Mouse (Mus musculus) retina, postnatal 1 day (tissue): ENCODE measurements around the gene Bdh1.
"Not testable (repeated sequence)": the region's sequence is repeated elsewhere in the genome, so short reads cannot be mapped to it uniquely, and the experiment has no call there.

Experiments used
- DNase-seq: peaks from one replicate; pipeline ENCODE4 v3.0.0-alpha.2; 2012

The Bdh1 gene

GRCm38 (mm10) chr16:31465630-31466029 lies 43.5 kb downstream of the Bdh1 start:
- peak; percentile 49 for DNase-seq

- DNase-seq = no peak
Observed at GRCm38 (mm10) chr16:31466106-31466505, 44.0 kb downstream of the Bdh1 start.

- DNase-seq = not testable (repeated sequence)
Observed at GRCm38 (mm10) chr16:31470819-31471218, 48.7 kb downstream of the Bdh1 start.

GRCm38 (mm10) chr16:31471994-31472393 lies 49.9 kb downstream of the Bdh1 start:
- no peak for DNase-seq

- DNase-seq = no peak
Observed at GRCm38 (mm10) chr16:31473226-31473625, 51.1 kb downstream of the Bdh1 start.

GRCm38 (mm10) chr16:31475123-31475968 lies 53.3 kb downstream of the Bdh1 start:
- DNase-seq = peak; percentile 67

GRCm38 (mm10) chr16:31476872-31477603 lies 55.0 kb downstream of the Bdh1 start:
- no peak for DNase-seq

GRCm38 (mm10) chr16:31485336-31485735 lies 63.3 kb downstream of the Bdh1 start:
- no peak for DNase-seq

- DNase-seq = no peak
Observed at GRCm38 (mm10) chr16:31487266-31487665, 65.2 kb downstream of the Bdh1 start.

- peak; percentile 75 for DNase-seq
Observed at GRCm38 (mm10) chr16:31489096-31489495, 67.0 kb downstream of the Bdh1 start.

GRCm38 (mm10) chr16:31490967-31491366 lies 68.9 kb downstream of the Bdh1 start:
- DNase-seq = no peak

GRCm38 (mm10) chr16:31492921-31493549 lies 71.0 kb downstream of the Bdh1 start:
- peak; percentile 30 for DNase-seq

GRCm38 (mm10) chr16:31493550-31493965 lies 71.5 kb downstream of the Bdh1 start:
- DNase-seq = no peak

GRCm38 (mm10) chr16:31493991-31494390 lies 71.9 kb downstream of the Bdh1 start:
- DNase-seq = peak; percentile 75

GRCm38 (mm10) chr16:31495356-31495755 lies 73.3 kb downstream of the Bdh1 start:
- peak; percentile 63 for DNase-seq

GRCm38 (mm10) chr16:31495769-31496168 lies 73.7 kb downstream of the Bdh1 start:
- DNase-seq = no peak

GRCm38 (mm10) chr16:31498336-31498735 lies 76.3 kb downstream of the Bdh1 start:
- no peak for DNase-seq

- no peak for DNase-seq
Observed at GRCm38 (mm10) chr16:31499021-31499420, 76.9 kb downstream of the Bdh1 start.

GRCm38 (mm10) chr16:31499681-31500310 lies 77.7 kb downstream of the Bdh1 start:
- no peak for DNase-seq

GRCm38 (mm10) chr16:31500532-31500931 lies 78.5 kb downstream of the Bdh1 start:
- no peak for DNase-seq

- DNase-seq = no peak
Observed at GRCm38 (mm10) chr16:31500969-31501750, 79.1 kb downstream of the Bdh1 start.

- DNase-seq = peak; percentile 54
Observed at GRCm38 (mm10) chr16:31501751-31502365, 79.8 kb downstream of the Bdh1 start.
